Mouse (Mus musculus): ENCODE measurements around the gene Gm20532.

- no peak for TF ChIP-seq POLR2A (IDR thresholded peaks at IDR 0.05; ENCODE audit: low read depth, low read length)
- no peak for TF ChIP-seq CTCF (IDR thresholded peaks at IDR 0.05; ENCODE audit: borderline replicate concordance, insufficient read depth, low read length)
Observed at GRCm38 (mm10) chr2:26661768-26662508, 75.5 kb downstream of the Gm20532 start.

All from embryonic fibroblast, embryonic 13.5 days (primary cell).